Mouse (Mus musculus) stomach, embryonic 15.5 days (tissue): ENCODE measurements around the gene Acads. TPM values are rescaled to one million over a fixed set of nuclear protein-coding genes. Genes with fewer than 3 reads are reported as not detected.
"Not testable (repeated sequence)": the region's sequence is repeated elsewhere in the genome, so short reads cannot be mapped to it uniquely, and the experiment has no call there.

Source experiments
- ATAC-seq: fragments of 200-750 bp; cut with Nextera tagmentation; 2 replicates; pipeline ENCODE4 v1.8.0; 2017; ENCODE audit warnings: low read depth, moderate number of reproducible peaks, moderate TSS enrichment; ENCODE audit not compliant: insufficient read depth, low FRiP score
- H3K27ac ChIP-seq: fragments of 300-500 bp; sonication (generic); 2 replicates; pipeline ENCODE4 v1.5.1; 2015; ENCODE audit warnings: mild to moderate bottlenecking, inconsistent platforms
- H3K27me3 ChIP-seq: fragments of 300-500 bp; sonication (generic); replicated peaks from 2 replicates; pipeline ENCODE4 v1.6.1; 2015; ENCODE audit warnings: inconsistent platforms
- H3K36me3 ChIP-seq: fragments of 300-500 bp; sonication (generic); 2 replicates; pipeline ENCODE4 v1.6.1; 2015; ENCODE audit warnings: inconsistent platforms
- H3K4me1 ChIP-seq: fragments of 300-500 bp; sonication (generic); 2 replicates; pipeline ENCODE4 v1.6.1; 2015; ENCODE audit warnings: inconsistent platforms
- H3K4me2 ChIP-seq: fragments of 300-500 bp; sonication (generic); 2 replicates; pipeline ENCODE4 v1.6.1; 2015; ENCODE audit warnings: mild to moderate bottlenecking, inconsistent platforms
- H3K4me3 ChIP-seq: fragments of 300-500 bp; sonication (generic); replicated peaks from 2 replicates; pipeline ENCODE4 v1.5.1; 2015; ENCODE audit warnings: inconsistent platforms
- H3K9ac ChIP-seq: fragments of 300-500 bp; sonication (generic); 2 replicates; pipeline ENCODE4 v1.6.1; 2015; ENCODE audit warnings: inconsistent platforms
- H3K9me3 ChIP-seq: fragments of 300-500 bp; sonication (generic); 2 replicates; pipeline ENCODE4 v1.6.1; 2016; ENCODE audit warnings: inconsistent platforms
- WGBS: fragments of 180-500 bp; shearing (Covaris S2); methylation state at CpG from one replicate; pipeline ENCODE4 v1.1.7; 2015; 5-methylcytosine and 5-hydroxymethylcytosine counted together
- polyA plus RNA-seq: library from polyadenylated mRNA; unstranded; fragments of >200 nt; fragmentation: Nextera tagmentation; extraction: Ambion mirVana; gene quantifications from 2 replicates; pipeline ENCODE4 v1.2.1, GENCODE M21; 2015

The Acads gene
- polyA plus RNA-seq, 1 experiment from 2014 or later = 64.1 TPM

DNA sequence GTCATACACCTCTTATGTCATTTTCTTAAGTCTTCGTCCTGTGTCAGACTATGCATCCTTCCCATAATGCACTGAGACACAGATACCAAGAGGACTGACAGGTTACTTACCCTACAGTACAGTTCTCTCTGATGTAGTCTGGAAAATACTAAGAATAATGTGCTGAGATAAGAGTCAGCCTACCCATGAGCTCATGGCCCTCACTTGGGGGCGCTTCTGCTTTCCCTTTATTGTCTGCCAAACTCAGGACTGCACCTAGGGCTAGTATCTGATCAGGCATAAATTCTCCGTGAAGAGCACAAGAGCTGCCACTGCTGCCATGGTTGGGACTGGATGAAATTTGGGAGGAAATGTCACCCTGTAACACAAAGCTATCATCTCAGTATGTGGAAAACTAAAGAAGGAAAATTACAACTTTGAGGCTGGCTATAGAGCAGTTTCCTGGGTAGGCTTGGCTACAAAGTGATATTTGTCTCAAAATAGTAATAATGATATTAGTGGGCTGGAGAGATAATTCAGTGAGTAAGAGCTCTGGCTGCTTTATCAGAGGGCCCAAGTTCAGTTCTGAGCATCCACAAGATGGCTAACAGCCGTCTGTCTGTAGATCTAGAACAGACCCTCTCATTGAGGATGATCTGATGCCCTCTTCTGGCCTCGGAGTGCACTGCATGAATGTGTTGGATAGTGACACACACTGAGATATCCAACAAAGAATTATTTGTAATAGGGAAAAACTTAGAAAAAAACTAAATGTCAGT is 42.8 kb downstream of the Acads start:
- Histone ChIP-seq H3K4me1 (peaks cover 13% of the 10 kb centered on the region), H3K27ac (no peak overlapping the region), H3K4me3 (no peak overlapping the region), H3K36me3 (peaks cover 6% of the 10 kb centered on the region; the same call in 1 of the 2 replicates), H3K27me3 (no peaks in the 10 kb centered on the region), H3K9ac (no peak overlapping the region), H3K4me2 (no peak overlapping the region), H3K9me3 (no peaks in the 10 kb centered on the region)
- ATAC-seq = peak; percentile 45; the same call in 1 of the 2 replicates
- WGBS = 58% methylated on average over 5 of the region's 5 CpGs

DNA sequence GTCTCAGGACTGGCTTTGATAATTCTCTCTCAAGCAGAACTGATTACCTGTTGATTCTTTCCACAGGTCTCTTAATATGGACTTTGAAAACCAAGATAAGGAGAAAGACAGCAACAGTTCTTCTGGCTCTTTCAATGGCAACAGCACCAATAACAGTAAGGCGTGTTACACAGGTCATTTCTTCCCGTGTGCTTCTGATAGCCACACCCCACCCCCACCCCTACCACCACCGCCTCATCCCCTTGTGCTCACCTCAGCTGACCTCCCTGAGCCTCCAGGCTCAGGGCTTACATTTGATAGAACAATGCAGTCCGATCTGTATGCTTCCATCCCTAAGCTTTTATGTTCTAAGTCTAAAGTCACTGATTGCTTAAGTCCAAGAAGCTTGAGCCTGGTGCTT is 44.4 kb downstream of the Acads start:
- H3K9ac ChIP-seq = no peak overlapping the region
- no peak overlapping the region for H3K4me3 ChIP-seq
- 65% methylated on average over 4 of the region's 4 CpGs for WGBS
- H3K4me1 ChIP-seq = peaks cover 19% of the 10 kb centered on the region
- H3K36me3 ChIP-seq = 0 out of 2 replicates have a peak, but pooled peaks cover 6% of the 10 kb centered on the region
- ATAC-seq = no peak
- H3K27ac ChIP-seq = no peak overlapping the region
- no peak overlapping the region for H3K4me2 ChIP-seq
- H3K27me3 ChIP-seq = no peaks in the 10 kb centered on the region
- H3K9me3 ChIP-seq = no peaks in the 10 kb centered on the region

DNA sequence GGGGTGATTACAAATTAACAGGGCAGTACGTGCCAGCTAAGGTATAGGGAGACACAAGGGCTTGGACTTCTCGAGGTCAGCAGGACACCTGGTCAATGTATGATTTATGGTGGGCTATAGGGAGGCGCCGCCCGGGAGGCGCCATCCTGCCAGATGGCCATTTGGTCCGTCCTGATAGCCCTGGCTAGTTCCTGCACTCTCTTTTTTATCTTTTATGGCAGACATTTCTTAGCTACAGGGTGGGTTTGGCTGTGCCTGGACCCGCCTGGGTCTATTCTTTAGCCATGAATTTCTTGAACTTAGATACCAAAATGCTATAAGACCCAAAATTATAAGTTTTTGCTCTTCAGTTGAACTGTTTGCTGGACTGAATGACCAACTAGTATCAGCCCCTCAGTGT is 45.8 kb downstream of the Acads start:
- H3K4me1 ChIP-seq = peaks cover 19% of the 10 kb centered on the region
- not testable (repeated sequence) for H3K27ac ChIP-seq, H3K27me3 ChIP-seq, H3K9me3 ChIP-seq, ATAC-seq, H3K9ac ChIP-seq, H3K36me3 ChIP-seq, H3K4me3 ChIP-seq, H3K4me2 ChIP-seq
- 63% methylated on average over 8 of the region's 8 CpGs for WGBS

DNA sequence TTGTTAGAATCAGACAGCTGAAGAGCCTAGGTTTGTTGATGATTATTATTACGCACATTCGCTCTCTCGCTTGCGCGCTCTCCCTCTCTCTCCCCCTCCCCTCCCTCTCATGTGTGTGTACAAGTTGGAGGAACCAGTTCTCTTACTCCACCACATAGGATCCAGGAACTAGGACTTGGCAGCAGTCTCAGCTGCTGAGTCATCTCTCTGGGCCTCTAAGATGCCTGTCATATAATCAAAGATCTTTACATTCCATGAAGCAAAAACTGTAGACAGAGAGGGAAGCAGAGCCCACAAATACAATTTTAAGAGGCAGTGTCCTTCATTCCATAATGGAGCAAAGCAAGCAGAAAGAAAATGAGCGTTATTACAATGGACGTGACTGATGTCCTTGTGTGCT is 47.0 kb downstream of the Acads start:
- H3K4me3 ChIP-seq = no peak overlapping the region
- H3K36me3 ChIP-seq = 0 out of 2 replicates have a peak, but pooled peaks cover 6% of the 10 kb centered on the region
- H3K27ac ChIP-seq = peak overlapping the region; percentile 70
- H3K9me3 ChIP-seq = no peaks in the 10 kb centered on the region
- no peaks in the 10 kb centered on the region for H3K27me3 ChIP-seq
- no peak overlapping the region for H3K9ac ChIP-seq
- peak overlapping the region; percentile 14; the same call in 1 of the 2 replicates for H3K4me2 ChIP-seq
- peak; percentile 63; the same call in 1 of the 2 replicates for ATAC-seq
- WGBS = 64% methylated on average over 7 of the region's 7 CpGs
- peaks cover 19% of the 10 kb centered on the region for H3K4me1 ChIP-seq

DNA sequence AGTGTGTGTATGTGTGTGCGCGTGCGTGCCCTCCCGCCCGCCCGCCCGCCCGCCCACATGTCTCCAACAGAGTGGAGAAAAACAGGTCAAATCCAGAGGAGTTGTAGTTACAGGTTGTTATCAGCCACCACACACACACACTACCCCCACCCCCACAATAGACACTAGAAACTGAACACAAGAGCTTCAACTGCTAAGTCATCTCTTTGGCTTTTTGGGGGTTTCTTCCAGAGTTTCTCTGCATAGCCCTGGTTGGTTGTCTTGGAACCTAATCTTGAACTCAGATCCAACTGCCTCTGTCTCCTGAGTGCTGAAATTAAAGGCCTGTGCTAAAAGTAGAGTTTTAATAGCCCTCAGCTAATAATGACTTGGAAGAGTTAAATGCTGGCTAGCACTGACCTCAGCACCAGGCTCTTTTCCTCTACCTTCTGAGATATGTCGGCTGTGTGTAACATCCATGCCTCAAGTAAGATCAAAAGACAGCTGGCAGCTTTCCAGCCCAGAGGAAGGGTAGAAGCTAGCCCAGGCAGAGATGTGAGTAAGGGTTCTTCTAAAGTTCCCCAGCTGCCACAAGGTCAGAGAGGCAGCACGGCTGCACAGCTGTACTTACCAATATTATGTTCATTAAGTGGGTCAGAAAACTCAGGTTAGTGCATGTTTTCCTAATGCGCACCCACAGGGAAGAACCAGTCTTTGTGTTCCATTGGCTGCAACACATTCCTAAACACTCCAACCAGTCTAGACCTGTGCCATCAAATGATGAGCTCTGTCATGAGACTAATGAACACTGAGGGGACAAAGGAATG is 47.8 kb downstream of the Acads start:
- WGBS = 67% methylated on average over 11 of the region's 11 CpGs
- ATAC-seq = peak; percentile 59; the same call in 1 of the 2 replicates
- Histone ChIP-seq H3K4me2 (no peak overlapping the region), H3K9me3 (no peaks in the 10 kb centered on the region), H3K9ac (no peak overlapping the region), H3K36me3 (0 out of 2 replicates have a peak, but pooled peaks cover 6% of the 10 kb centered on the region), H3K4me3 (no peak overlapping the region), H3K27me3 (no peaks in the 10 kb centered on the region), H3K27ac (peak overlapping the region; percentile 70), H3K4me1 (peaks cover 19% of the 10 kb centered on the region)

DNA sequence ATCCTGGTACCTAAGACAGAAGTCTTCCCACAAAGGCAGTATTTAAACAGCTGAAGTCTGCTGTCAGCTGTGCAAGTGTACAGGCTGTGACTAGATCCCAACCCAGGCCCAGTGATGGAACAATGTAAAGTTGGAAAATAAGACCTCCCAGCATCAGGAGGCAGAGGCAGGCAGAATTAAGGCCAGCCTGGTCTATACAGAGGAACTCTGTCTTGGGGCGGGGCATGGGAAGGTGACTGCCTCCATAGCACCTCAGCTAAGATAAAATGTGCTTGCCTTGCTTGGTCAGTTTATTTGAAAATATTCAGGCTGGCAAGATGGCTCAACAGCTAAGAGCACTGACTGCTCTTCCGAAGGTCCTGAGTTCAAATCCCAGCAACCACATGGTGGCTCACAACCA is 48.7 kb downstream of the Acads start:
- WGBS = 96% methylated on average over 2 of the region's 2 CpGs
- Histone ChIP-seq H3K9ac (no peak overlapping the region), H3K36me3 (0 out of 2 replicates have a peak, but pooled peaks cover 6% of the 10 kb centered on the region), H3K4me3 (no peak overlapping the region), H3K4me1 (peaks cover 19% of the 10 kb centered on the region), H3K27ac (no peak overlapping the region), H3K27me3 (no peaks in the 10 kb centered on the region), H3K9me3 (no peaks in the 10 kb centered on the region), H3K4me2 (no peak overlapping the region)
- ATAC-seq = no peak

DNA sequence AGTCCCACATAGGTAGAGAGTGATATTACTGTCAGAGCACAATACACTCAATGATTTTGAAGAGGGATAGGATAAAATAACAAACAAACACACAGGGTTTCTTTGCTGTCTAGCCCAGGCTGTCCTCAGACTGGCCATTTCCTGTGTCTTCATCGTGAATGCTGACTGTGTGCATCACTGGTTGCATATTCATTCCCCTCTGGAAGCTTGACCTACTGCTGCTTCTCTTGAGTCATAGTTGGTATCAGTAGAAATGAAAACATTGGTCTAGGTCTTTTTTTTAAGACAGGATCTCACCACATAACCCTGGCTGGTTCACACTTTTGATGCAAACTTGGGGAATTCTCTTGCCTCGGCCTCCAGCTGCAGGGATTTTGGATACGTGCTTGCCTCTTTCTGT is 49.5 kb downstream of the Acads start:
- H3K4me2 ChIP-seq = no peak overlapping the region
- peaks cover 19% of the 10 kb centered on the region for H3K4me1 ChIP-seq
- no peaks in the 10 kb centered on the region for H3K9me3 ChIP-seq
- no peak overlapping the region for H3K4me3 ChIP-seq
- no peak overlapping the region for H3K9ac ChIP-seq
- no peak overlapping the region for H3K27ac ChIP-seq
- WGBS = 70% methylated on average over 3 of the region's 3 CpGs
- H3K36me3 ChIP-seq = 0 out of 2 replicates have a peak, but pooled peaks cover under 1% of the 10 kb centered on the region
- H3K27me3 ChIP-seq = no peaks in the 10 kb centered on the region
- ATAC-seq = no peak

DNA sequence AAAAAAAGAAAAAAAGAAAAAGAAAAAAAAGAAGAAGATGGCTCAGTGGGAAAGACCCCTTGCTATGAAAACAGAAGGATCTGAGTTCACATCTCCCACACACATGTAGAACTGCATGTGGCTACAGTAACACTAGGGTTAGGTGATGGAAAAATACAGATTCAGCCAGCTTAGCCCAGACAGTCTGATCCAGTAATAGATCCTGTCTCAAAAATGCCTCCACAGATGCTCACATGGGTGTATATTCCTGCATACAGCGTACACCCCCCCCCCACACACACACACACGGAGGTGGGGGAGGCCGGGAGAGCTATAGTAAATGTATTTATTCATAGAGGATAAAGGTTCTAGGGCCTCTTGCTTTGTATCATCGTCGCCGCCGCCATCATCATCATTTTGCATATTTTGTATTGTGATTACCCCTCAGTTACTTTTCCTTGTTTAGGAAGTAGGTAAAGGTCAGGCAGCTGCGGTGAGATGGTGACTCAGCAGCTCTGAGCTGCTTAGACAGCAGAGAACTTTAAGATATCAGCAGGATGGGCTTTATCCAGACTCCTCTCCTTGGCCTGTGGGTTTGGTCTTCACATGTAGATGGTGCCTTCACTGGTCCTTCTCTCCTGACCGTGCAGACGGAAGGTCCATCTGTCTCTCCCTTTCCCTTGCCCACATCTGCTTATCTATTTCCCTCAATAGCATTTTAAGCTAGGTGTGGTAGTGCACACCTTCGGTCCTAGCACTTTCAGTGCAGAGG is 50.3 kb downstream of the Acads start:
- 81% methylated on average over 11 of the region's 11 CpGs for WGBS
- Histone ChIP-seq H3K9ac (no peak overlapping the region), H3K36me3 (0 out of 2 replicates have a peak, but pooled peaks cover 5% of the 10 kb centered on the region), H3K4me1 (peaks cover 19% of the 10 kb centered on the region), H3K27ac (no peak overlapping the region), H3K27me3 (no peaks in the 10 kb centered on the region), H3K9me3 (no peaks in the 10 kb centered on the region), H3K4me2 (no peak overlapping the region), H3K4me3 (no peak overlapping the region)
- ATAC-seq = no peak

DNA sequence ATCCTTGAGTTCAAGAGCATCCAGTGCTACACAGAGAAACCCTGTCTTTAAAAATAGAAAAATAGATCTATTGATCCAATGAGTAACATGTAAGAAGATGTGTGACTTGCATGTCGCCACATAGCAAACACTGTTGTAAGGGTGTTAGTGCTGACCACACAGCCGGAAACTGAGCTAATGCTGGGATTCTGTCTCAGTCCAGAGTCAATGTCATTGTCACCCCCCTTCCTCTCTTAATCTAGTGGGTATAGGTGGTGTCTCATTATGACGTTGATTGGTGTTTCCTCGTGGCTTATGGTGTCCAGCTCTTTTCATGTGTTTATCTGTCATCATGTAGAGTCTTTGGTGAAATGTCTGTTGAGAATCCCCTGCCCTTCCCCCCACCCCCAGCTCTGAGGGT is 52.9 kb downstream of the Acads start:
- H3K27ac ChIP-seq = no peak overlapping the region
- no peaks in the 10 kb centered on the region for H3K9me3 ChIP-seq
- H3K9ac ChIP-seq = no peak overlapping the region
- H3K4me3 ChIP-seq = no peak overlapping the region
- no peak overlapping the region for H3K4me2 ChIP-seq
- ATAC-seq = no peak
- H3K27me3 ChIP-seq = no peaks in the 10 kb centered on the region
- H3K36me3 ChIP-seq = 0 out of 2 replicates have a peak, but pooled peaks cover 8% of the 10 kb centered on the region
- 72% methylated on average over 4 of the region's 4 CpGs for WGBS
- H3K4me1 ChIP-seq = peaks cover 5% of the 10 kb centered on the region

DNA sequence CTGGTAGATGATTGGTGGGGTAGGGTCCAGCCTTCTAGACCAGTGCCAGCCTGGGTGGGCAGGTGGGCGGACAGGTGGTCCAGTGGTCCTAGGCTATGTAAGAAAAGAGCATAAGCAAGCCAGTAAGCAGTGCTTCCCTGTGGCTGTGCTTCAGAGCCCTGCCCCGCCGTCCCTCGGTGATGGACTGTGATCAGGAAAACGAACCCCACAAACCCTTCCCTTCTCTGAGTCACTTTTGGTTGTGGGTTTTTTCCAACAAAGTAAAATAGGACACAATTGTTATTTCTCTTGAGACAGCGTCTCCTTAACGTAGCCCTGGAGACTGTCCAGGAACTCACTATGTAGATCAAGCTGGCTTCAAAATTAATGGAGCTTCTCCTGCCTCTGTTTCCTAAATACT is 55.8 kb downstream of the Acads start:
- no peak overlapping the region for H3K9ac ChIP-seq

DNA sequence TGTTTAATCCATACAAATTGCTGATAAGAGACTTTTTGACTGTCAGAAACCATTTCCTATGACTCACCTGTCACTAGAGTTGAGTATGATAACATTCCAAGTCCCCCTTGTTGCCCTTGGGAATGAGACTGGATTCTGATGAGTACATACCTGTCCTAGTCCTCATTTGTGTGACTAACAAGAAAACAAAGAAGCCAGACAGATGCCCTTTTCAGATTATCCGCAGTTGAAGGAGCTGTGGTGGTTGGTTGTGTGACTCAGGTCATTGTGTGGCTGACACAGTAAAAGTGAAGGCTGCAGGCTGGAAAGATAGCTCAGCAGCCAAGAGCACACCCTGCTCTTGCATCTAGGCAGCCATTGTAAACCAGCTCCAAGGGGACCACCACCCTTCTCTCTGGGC is 56.6 kb downstream of the Acads start:
- ATAC-seq = no peak
- 79% methylated on average over 1 of the region's 1 CpGs for WGBS
- H3K4me3 ChIP-seq = no peak overlapping the region
- H3K36me3 ChIP-seq = 0 out of 2 replicates have a peak, but pooled peaks cover 8% of the 10 kb centered on the region
- H3K4me1 ChIP-seq = 0 out of 2 replicates have a peak, but pooled peaks cover 4% of the 10 kb centered on the region
- no peaks in the 10 kb centered on the region for H3K9me3 ChIP-seq
- H3K27ac ChIP-seq = no peak overlapping the region
- no peak overlapping the region for H3K9ac ChIP-seq
- no peaks in the 10 kb centered on the region for H3K27me3 ChIP-seq
- no peak overlapping the region for H3K4me2 ChIP-seq

More for the DNA sequence above, 55.8 kb downstream of the Acads start:
- Histone ChIP-seq H3K4me1 (0 out of 2 replicates have a peak, but pooled peaks cover 2% of the 10 kb centered on the region), H3K4me2 (no peak overlapping the region), H3K27ac (no peak overlapping the region), H3K27me3 (no peaks in the 10 kb centered on the region), H3K9me3 (no peaks in the 10 kb centered on the region), H3K4me3 (no peak overlapping the region), H3K36me3 (0 out of 2 replicates have a peak, but pooled peaks cover 8% of the 10 kb centered on the region)
- 85% methylated on average over 7 of the region's 7 CpGs for WGBS
- no peak for ATAC-seq
